13 mouse cellular contexts compared by ENCODE assay signal in genomic region chr5:30717991-30718703, GRCm38 (mm10). TPM values are rescaled to one million over a fixed set of nuclear protein-coding genes. Genes with fewer than 3 reads are reported as not detected.
A peak's percentile ranks its signal among the peaks of the same experiment; 100 is the strongest.
DNase-seq lines count a peak whose midpoint lies in the region; ATAC-seq and TF ChIP-seq lines count a peak whose summit lies in the region.
"Had no signal": no experiment of that assay in that cellular context is flagged by ENCODE, and none has a peak within 500 bp of the region (broad histone marks: within the 10 kb centered on the region; RNA-seq: fewer than 3 reads in every experiment).

No protein-coding gene starts in this region.

- H3K9me3 ChIP-seq in hindbrain, embryonic 10.5 days = no peaks in the 10 kb centered on the region
- no peaks in the 10 kb centered on the region for H3K9me3 ChIP-seq in midbrain, embryonic 14.5 days (ENCODE audit: control insufficient read depth, low read length)
- no peaks in the 10 kb centered on the region for H3K9me3 ChIP-seq in stomach, postnatal 0 days (ENCODE audit: control insufficient read depth, low read length)
- H3K9me3 ChIP-seq: embryonic facial prominence, embryonic 13.5 days had no signal

- no peak for TF ChIP-seq CTCF in stomach, postnatal 0 days (IDR thresholded peaks at IDR 0.05; ENCODE audit: low read depth)

- peak; percentile 47 to 50 for DNase-seq in cerebellum, postnatal 10 days
- DNase-seq in embryo, embryonic 10 days (ENCODE audit: low spot score) = peak; percentile 56
- DNase-seq in hindbrain, embryonic 10.5 days (ENCODE audit: low spot score) = peak; percentile 67
- DNase-seq in midbrain, embryonic 14.5 days = peak; percentile 41
- no peak for DNase-seq in thymus, postnatal 4 days
- no peak for DNase-seq in stomach, postnatal 0 days (ENCODE audit: low spot score)
- DNase-seq: gastrocnemius, postnatal 14 days; heart, postnatal 10 days; thymus, postnatal 14 days had no signal

- peaks cover 53% of the 10 kb centered on the region for H3K36me3 ChIP-seq in hindbrain, embryonic 10.5 days
- H3K36me3 ChIP-seq in midbrain, embryonic 14.5 days (ENCODE audit: control insufficient read depth, insufficient read depth, low read length) = peaks cover 30% of the 10 kb centered on the region
- no peaks in the 10 kb centered on the region for H3K36me3 ChIP-seq in stomach, postnatal 0 days (ENCODE audit: control insufficient read depth, insufficient read depth, low read length)
- H3K36me3 ChIP-seq: embryonic facial prominence, embryonic 13.5 days had no signal

- H3K27me3 ChIP-seq in hindbrain, embryonic 10.5 days (ENCODE audit: insufficient read depth, poor library complexity, severe bottlenecking) = peaks cover 7% of the 10 kb centered on the region; the same call in 1 of the 2 replicates
- H3K27me3 ChIP-seq in midbrain, embryonic 14.5 days (ENCODE audit: control insufficient read depth, insufficient read depth, low read length) = no peaks in the 10 kb centered on the region
- H3K27me3 ChIP-seq in stomach, postnatal 0 days (ENCODE audit: control insufficient read depth, insufficient read depth, low read length) = peaks cover 4% of the 10 kb centered on the region; the same call in 1 of the 2 replicates

- peak overlapping the region; percentile 42 for H3K9ac ChIP-seq in midbrain, embryonic 14.5 days (replicated peaks; ENCODE audit: low read length)
- H3K9ac ChIP-seq in stomach, postnatal 0 days (ENCODE audit: low read length) = no peak overlapping the region
- H3K9ac ChIP-seq: embryonic facial prominence, embryonic 13.5 days had no signal

- no peak for ATAC-seq in cerebellum, adult (ENCODE audit: insufficient number of reproducible peaks, low FRiP score, low TSS enrichment)
- no peak for ATAC-seq in midbrain, embryonic 14.5 days (ENCODE audit: low FRiP score, low TSS enrichment)
- no peak for ATAC-seq in activated CD4-positive, CD25-positive, alpha-beta regulatory T cell, adult 4 months
- ATAC-seq in stomach, postnatal 0 days (ENCODE audit: low FRiP score, low TSS enrichment) = no peak

- no peak for TF ChIP-seq EP300 in stomach, postnatal 0 days (optimal IDR thresholded peaks at IDR 0.05)

- peaks cover 65% of the 10 kb centered on the region for H3K4me1 ChIP-seq in hindbrain, embryonic 10.5 days (replicated peaks)
- peaks cover 46% of the 10 kb centered on the region for H3K4me1 ChIP-seq in midbrain, embryonic 14.5 days (ENCODE audit: control insufficient read depth, insufficient read depth, low read length)
- no peaks in the 10 kb centered on the region for H3K4me1 ChIP-seq in stomach, postnatal 0 days (replicated peaks; ENCODE audit: control insufficient read depth, insufficient read depth)

- peak overlapping the region; percentile 42 for H3K4me2 ChIP-seq in midbrain, embryonic 14.5 days (ENCODE audit: low read length)
- no peak overlapping the region for H3K4me2 ChIP-seq in stomach, postnatal 0 days (replicated peaks; ENCODE audit: low read depth)
- H3K4me2 ChIP-seq: embryonic facial prominence, embryonic 13.5 days had no signal

- peak overlapping the region; percentile 90 for H3K27ac ChIP-seq in hindbrain, embryonic 10.5 days
- peak overlapping the region; percentile 80 for H3K27ac ChIP-seq in midbrain, embryonic 14.5 days (replicated peaks; ENCODE audit: low read depth, low read length)
- no peak overlapping the region for H3K27ac ChIP-seq in stomach, postnatal 0 days (replicated peaks)
- H3K27ac ChIP-seq: embryonic facial prominence, embryonic 13.5 days; kidney, postnatal 0 days had no signal

- 46% methylated on average over 10 of the region's 10 CpGs for WGBS in hindbrain, embryonic 10.5 days
- WGBS in midbrain, embryonic 14.5 days = 22% methylated on average over 10 of the region's 10 CpGs
- 72% methylated on average over 10 of the region's 10 CpGs for WGBS in stomach, postnatal 0 days

- peak overlapping the region; percentile 32; the same call in 1 of the 2 replicates for H3K4me3 ChIP-seq in hindbrain, embryonic 10.5 days
- peak overlapping the region; percentile 12; the same call in 1 of the 2 replicates for H3K4me3 ChIP-seq in midbrain, embryonic 14.5 days (replicated peaks; ENCODE audit: low read depth, low read length)
- no peak overlapping the region for H3K4me3 ChIP-seq in stomach, postnatal 0 days (ENCODE audit: low read depth, low read length)
- H3K4me3 ChIP-seq: embryonic facial prominence, embryonic 13.5 days had no signal

RNA-seq across cellular contexts. Expression of gene Dpysl5, which starts 6.8 kb away (rescaled TPM):
- polyA plus RNA-seq in hindbrain, embryonic 10.5 days (2016; fragmentation: Nextera tagmentation; extraction: Ambion mirVana) = 87.4 and 151 TPM in 2 replicates
- polyA plus RNA-seq in midbrain, embryonic 14.5 days (2014; fragmentation: Nextera tagmentation; extraction: Ambion mirVana) = 219 and 240 TPM in 2 replicates
- polyA plus RNA-seq in activated CD4-positive, CD25-positive, alpha-beta regulatory T cell, adult 4 months (2017; shearing (Covaris generic)) = not detected
- polyA plus RNA-seq in stomach, postnatal 0 days (2015; fragmentation: Nextera tagmentation; extraction: Ambion mirVana) = 1.7 and 2.3 TPM in 2 replicates

RNA-seq across cellular contexts. Expression of gene Cenpa, which starts 51.6 kb away (rescaled TPM):
- 409 and 440 TPM in 2 replicates for polyA plus RNA-seq in hindbrain, embryonic 10.5 days (2016; fragmentation: Nextera tagmentation; extraction: Ambion mirVana)
- polyA plus RNA-seq in midbrain, embryonic 14.5 days (2014; fragmentation: Nextera tagmentation; extraction: Ambion mirVana) = 40.0 and 65.3 TPM in 2 replicates
- 100 to 1,000 TPM in 1 of 2 experiments, 10 to 100 TPM in 1; 79.2 to 115 TPM for polyA plus RNA-seq in activated CD4-positive, CD25-positive, alpha-beta regulatory T cell, adult 4 months (2017; shearing (Covaris generic))
- 58.1 and 79.9 TPM in 2 replicates for polyA plus RNA-seq in stomach, postnatal 0 days (2015; fragmentation: Nextera tagmentation; extraction: Ambion mirVana)

Comparison
In these comparisons a context has a peak if more than half of its experiments do, and no peak if none do; other contexts are left out.
1. DNase-seq: peak in cerebellum, postnatal 10 days (2 of 2), embryo, embryonic 10 days (single experiment), hindbrain, embryonic 10.5 days (single experiment) and midbrain, embryonic 14.5 days (single experiment); none in thymus, postnatal 4 days (single experiment) and stomach, postnatal 0 days (single experiment).
2. RNA of gene Dpysl5, which starts 6.8 kb away (polyA plus RNA-seq): 219 to 240 TPM in midbrain, embryonic 14.5 days and 87.4 to 151 TPM in hindbrain, embryonic 10.5 days; 1.7 to 2.3 TPM in stomach, postnatal 0 days and not detected in activated CD4-positive, CD25-positive, alpha-beta regulatory T cell, adult 4 months; every median in the first group is over 10 times any median in the second.